ENCODE assay signal across 9 mouse cellular contexts in genomic region chr7:100465248-100465647, GRCm38 (mm10). TPM values are rescaled to one million over a fixed set of nuclear protein-coding genes. Genes with fewer than 3 reads are reported as not detected.
DNase-seq lines count a peak whose midpoint lies in the region; ATAC-seq lines count a peak whose summit lies in the region.
"Had no signal": no experiment of that assay in that cellular context is flagged by ENCODE, and none has a peak within 500 bp of the region (broad histone marks: within the 10 kb centered on the region; RNA-seq: fewer than 3 reads in every experiment).

No protein-coding gene starts in this region.

- no peak overlapping the region for H3K4me3 ChIP-seq in limb, embryonic 13.5 days
- no peak overlapping the region for H3K4me3 ChIP-seq in forebrain, embryonic 16.5 days (replicated peaks; ENCODE audit: low read length)

- H3K27ac ChIP-seq in limb, embryonic 13.5 days, result peak overlapping the region; percentile 56; the same call in 1 of the 2 replicates
- H3K27ac ChIP-seq in forebrain, embryonic 16.5 days (ENCODE audit: low read length), result no peak overlapping the region
- H3K27ac ChIP-seq: macrophage had no signal

- H3K27me3 ChIP-seq in limb, embryonic 13.5 days, result no peaks in the 10 kb centered on the region
- H3K27me3 ChIP-seq in forebrain, embryonic 16.5 days (replicated peaks; ENCODE audit: control insufficient read depth, insufficient read depth, low read length), result no peaks in the 10 kb centered on the region

- ATAC-seq in limb, embryonic 13.5 days (ENCODE audit: low FRiP score, low read depth), result no peak
- no peak for ATAC-seq in forebrain, embryonic 16.5 days
- ATAC-seq in inflammation-experienced regulatory T-cells, adult 6 months, result no peak

- H3K9me3 ChIP-seq in limb, embryonic 13.5 days, result no peaks in the 10 kb centered on the region
- no peaks in the 10 kb centered on the region for H3K9me3 ChIP-seq in forebrain, embryonic 16.5 days (ENCODE audit: control insufficient read depth, low read length)

- peaks cover 86% of the 10 kb centered on the region for H3K36me3 ChIP-seq in limb, embryonic 13.5 days
- peaks cover 13% of the 10 kb centered on the region for H3K36me3 ChIP-seq in forebrain, embryonic 16.5 days (ENCODE audit: control insufficient read depth, insufficient read depth)

- H3K9ac ChIP-seq in limb, embryonic 13.5 days, result peak overlapping the region; percentile 1; the same call in 1 of the 2 replicates
- H3K9ac ChIP-seq in forebrain, embryonic 16.5 days (replicated peaks; ENCODE audit: low read depth, low read length), result no peak overlapping the region

- peak; percentile 57 for DNase-seq in adrenal gland, postnatal 10 days
- DNase-seq in adrenal gland, postnatal 14 days, result no peak
- peak; percentile 72 for DNase-seq in urinary bladder, postnatal 14 days (ENCODE audit: low spot score)
- DNase-seq in urinary bladder, postnatal 10 days (ENCODE audit: low spot score), result no peak
- DNase-seq in urinary bladder, postnatal 36 days (ENCODE audit: low spot score in 2 of 2), result peak; percentile 43 to 63

- WGBS in limb, embryonic 13.5 days, result 80% methylated on average over 4 of the region's 4 CpGs
- 86% methylated on average over 4 of the region's 4 CpGs for WGBS in forebrain, embryonic 16.5 days

- 0 out of 2 replicates have a peak overlapping the region, but pooled peaks have one; percentile 10 for H3K4me2 ChIP-seq in limb, embryonic 13.5 days (replicated peaks)
- H3K4me2 ChIP-seq in forebrain, embryonic 16.5 days (ENCODE audit: low read length), result no peak overlapping the region

- H3K4me1 ChIP-seq in limb, embryonic 13.5 days, result peaks cover 10% of the 10 kb centered on the region
- H3K4me1 ChIP-seq in forebrain, embryonic 16.5 days (replicated peaks; ENCODE audit: control insufficient read depth, insufficient read depth, low read length), result no peaks in the 10 kb centered on the region

RNA-seq across cellular contexts. Expression of gene Ucp3, which starts 7.5 kb away (rescaled TPM):
- 10 to 100 TPM; 34.9 to 45.2 TPM for total RNA-seq in adrenal gland, postnatal 10 days (2021)
- total RNA-seq in adrenal gland, postnatal 14 days (2021), result 41.2 and 43.0 TPM in 2 replicates
- 0.08 TPM in 1 of 2 replicates, not detected in the other for polyA plus RNA-seq in limb, embryonic 13.5 days (2015; fragmentation: Nextera tagmentation; extraction: Ambion mirVana)
- polyA plus RNA-seq in forebrain, embryonic 16.5 days (2015; fragmentation: Nextera tagmentation; extraction: Ambion mirVana), result not detected in 2 replicates
- polyA plus RNA-seq in inflammation-experienced regulatory T-cells, adult 6 months (2017; shearing (Covaris generic)), result under 1 TPM in 1 of 3 experiments, not detected in 2; 0.55 TPM
- polyA plus RNA-seq: macrophage had no signal

RNA-seq across cellular contexts. Expression of gene Ucp2, which starts 27.9 kb away (rescaled TPM):
- total RNA-seq in adrenal gland, postnatal 10 days (2021), result 100 to 1,000 TPM; 482 to 541 TPM
- total RNA-seq in adrenal gland, postnatal 14 days (2021), result 355 and 500 TPM in 2 replicates
- polyA plus RNA-seq in limb, embryonic 13.5 days (2015; fragmentation: Nextera tagmentation; extraction: Ambion mirVana), result 143 and 155 TPM in 2 replicates
- 42.3 and 49.6 TPM in 2 replicates for polyA plus RNA-seq in forebrain, embryonic 16.5 days (2015; fragmentation: Nextera tagmentation; extraction: Ambion mirVana)
- polyA plus RNA-seq in inflammation-experienced regulatory T-cells, adult 6 months (2017; shearing (Covaris generic)), result 1,000 to 10,000 TPM; 1,111 to 1,581 (median 1,117) TPM

RNA-seq across cellular contexts. Expression of gene Dnajb13, which starts 49.5 kb away (rescaled TPM):
- total RNA-seq in adrenal gland, postnatal 10 days (2021), result under 1 TPM in 1 of 2 experiments, not detected in 1; 0.30 TPM
- 0.30 TPM in 1 of 2 replicates, not detected in the other for total RNA-seq in adrenal gland, postnatal 14 days (2021)
- 0.17 and 0.24 TPM in 2 replicates for polyA plus RNA-seq in limb, embryonic 13.5 days (2015; fragmentation: Nextera tagmentation; extraction: Ambion mirVana)
- polyA plus RNA-seq in forebrain, embryonic 16.5 days (2015; fragmentation: Nextera tagmentation; extraction: Ambion mirVana), result 3.0 and 3.3 TPM in 2 replicates
- polyA plus RNA-seq in inflammation-experienced regulatory T-cells, adult 6 months (2017; shearing (Covaris generic)), result 10 to 100 TPM; 15.7 to 23.7 (median 18.8) TPM

Comparison
In these comparisons a context has a peak if more than half of its experiments do, and no peak if none do; other contexts are left out.
1. DNase-seq: peak in adrenal gland, postnatal 10 days (single experiment), urinary bladder, postnatal 14 days (single experiment) and urinary bladder, postnatal 36 days (2 of 2); none in adrenal gland, postnatal 14 days (single experiment) and urinary bladder, postnatal 10 days (single experiment).